Mouse (Mus musculus) right cerebral cortex, adult 2 months (tissue): Measurements from ENCODE around the gene Gpatch8.

Source experiments
- DNase-seq, 2 experiments: peaks; one replicate each; pipeline ENCODE4 v3.0.0; 2021 to 2022; ENCODE audit warnings: low spot score in 2 of 2

Gene Gpatch8

GRCm38 (mm10) chr11:102556031-102556715 is at the start of gene Gpatch8:
Gene Gpatch8 (minus strand): TSS chr11:102556392.
- DNase-seq, result peak; percentile 91 to 94

- peak; percentile 48 to 50 for DNase-seq
Observed at GRCm38 (mm10) chr11:102604777-102605552, 48.8 kb upstream of the Gpatch8 start.

- DNase-seq, result peak; percentile 50 to 52
Observed at GRCm38 (mm10) chr11:102604010-102604584, 47.9 kb upstream of the Gpatch8 start, which contains the start of gene Fzd2. Gene Fzd2 (plus strand): TSS chr11:102604396.

- DNase-seq, result no peak
Observed at GRCm38 (mm10) chr11:102603496-102603850, 47.3 kb upstream of the Gpatch8 start.

- DNase-seq, result no peak
Observed at GRCm38 (mm10) chr11:102602816-102603495, 46.8 kb upstream of the Gpatch8 start.

- DNase-seq, result no peak
Observed at GRCm38 (mm10) chr11:102599912-102600311, 43.7 kb upstream of the Gpatch8 start.

- no peak for DNase-seq
Observed at GRCm38 (mm10) chr11:102595341-102595820, 39.2 kb upstream of the Gpatch8 start.

- no peak for DNase-seq
Observed at GRCm38 (mm10) chr11:102587554-102587953, 31.4 kb upstream of the Gpatch8 start.

- DNase-seq, result no peak
Observed at GRCm38 (mm10) chr11:102586445-102587130, 30.4 kb upstream of the Gpatch8 start.

- DNase-seq, result no peak
Observed at GRCm38 (mm10) chr11:102582736-102583135, 26.5 kb upstream of the Gpatch8 start.

GRCm38 (mm10) chr11:102582016-102582610 is 25.9 kb upstream of the Gpatch8 start:
- DNase-seq, result no peak

- no peak for DNase-seq
Observed at GRCm38 (mm10) chr11:102581281-102582015, 25.3 kb upstream of the Gpatch8 start.

- no peak for DNase-seq
Observed at GRCm38 (mm10) chr11:102580034-102580330, 23.8 kb upstream of the Gpatch8 start.

GRCm38 (mm10) chr11:102579165-102580033 is 23.2 kb upstream of the Gpatch8 start, which contains the start of gene Gm11627:
Gene Gm11627 (minus strand): TSS chr11:102579461.
- peak in 1 of 2 experiments; percentile 31 for DNase-seq

- DNase-seq, result peak; percentile 46 to 74
Observed at GRCm38 (mm10) chr11:102578341-102579118, 22.3 kb upstream of the Gpatch8 start.

- DNase-seq, result no peak
Observed at GRCm38 (mm10) chr11:102576050-102576754, 20.0 kb upstream of the Gpatch8 start.

- DNase-seq, result no peak
Observed at GRCm38 (mm10) chr11:102575034-102575433, 18.8 kb upstream of the Gpatch8 start.
